Mouse (Mus musculus) lung, postnatal 4 days (tissue): ENCODE results near the gene Tmc7.
A peak's percentile ranks its signal among the peaks of the same experiment; 100 is the strongest.

Experiments
- DNase-seq, 2 experiments: peaks; one replicate each; pipeline ENCODE4 v3.0.0; 2021

Tmc7 gene

DNA sequence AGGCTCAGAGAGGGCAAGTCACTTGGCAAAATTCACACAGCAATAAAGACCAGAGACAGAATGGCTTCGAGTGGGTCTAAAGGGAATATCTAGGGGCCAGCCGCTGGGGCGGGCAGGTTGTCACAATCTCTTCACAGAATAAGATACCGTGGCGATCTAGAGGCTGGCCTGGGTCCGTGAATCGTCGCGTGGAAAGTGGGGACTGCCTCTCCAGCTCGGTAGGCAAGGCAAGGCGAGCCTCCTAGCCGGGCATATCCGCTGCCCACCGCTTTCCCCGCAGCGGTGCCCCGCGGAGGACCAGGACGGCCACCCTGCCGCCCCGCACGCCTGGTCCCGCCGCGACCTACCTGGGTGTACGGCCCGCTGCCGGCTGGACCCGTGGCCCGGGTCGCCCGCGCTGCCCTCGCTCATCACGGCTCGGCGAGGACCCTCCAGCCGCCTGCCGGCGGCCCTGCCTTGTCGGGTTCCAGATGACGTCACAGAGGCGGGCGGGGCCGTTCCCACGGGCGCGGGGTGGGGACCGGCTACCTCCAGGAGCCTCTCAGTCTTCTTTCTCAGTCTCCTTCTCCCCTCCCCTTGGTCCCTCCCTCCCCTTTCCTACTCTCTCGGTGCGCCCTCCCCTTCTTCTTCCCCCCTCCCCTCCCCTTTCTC, at the start of gene Tmc7:
Gene Tmc7, minus strand, starts transcription at position 480 of the 651 bp plus-strand sequence.
- DNase-seq, result peak; percentile 76 to 79

DNA sequence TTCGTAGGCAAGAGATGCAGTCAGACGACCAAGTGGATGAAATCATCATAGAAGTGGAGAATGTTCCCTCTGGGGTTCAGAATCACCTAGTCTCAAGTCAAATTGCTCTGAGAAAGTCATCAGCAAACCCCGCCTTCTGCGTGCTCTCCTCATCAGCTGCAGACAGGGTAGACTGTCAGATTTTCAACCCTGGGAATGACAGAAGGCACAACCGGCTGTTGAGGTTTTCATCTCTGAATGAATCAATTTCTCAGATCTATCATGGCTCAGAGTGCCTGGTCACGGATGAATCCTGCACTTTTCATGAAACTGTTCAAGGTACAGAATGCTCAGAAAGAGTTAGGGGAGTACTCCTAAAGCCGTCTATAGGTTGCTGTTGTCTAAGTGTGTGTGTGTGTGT, 49.4 kb upstream of the Tmc7 start:
- no peak for DNase-seq

DNA sequence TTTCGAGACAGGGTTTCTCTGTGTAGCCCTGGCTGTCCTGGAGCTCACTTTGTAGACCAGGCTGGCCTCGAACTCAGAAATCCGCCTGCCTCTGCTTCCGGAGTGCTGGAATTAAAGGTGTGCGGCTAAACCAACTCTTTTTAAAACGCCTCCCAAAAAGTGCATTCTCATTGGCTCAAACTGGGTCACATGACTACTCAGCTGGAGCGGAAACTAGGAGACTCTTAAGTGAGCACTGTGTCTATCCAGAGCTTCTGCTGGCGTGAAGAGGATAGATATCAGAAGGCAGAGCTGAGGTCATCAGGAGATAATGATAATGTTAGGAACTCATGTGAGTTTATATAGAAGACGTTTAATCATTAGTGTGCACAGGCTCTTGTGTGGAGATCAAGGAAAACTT, 48.6 kb upstream of the Tmc7 start:
- no peak for DNase-seq

DNA sequence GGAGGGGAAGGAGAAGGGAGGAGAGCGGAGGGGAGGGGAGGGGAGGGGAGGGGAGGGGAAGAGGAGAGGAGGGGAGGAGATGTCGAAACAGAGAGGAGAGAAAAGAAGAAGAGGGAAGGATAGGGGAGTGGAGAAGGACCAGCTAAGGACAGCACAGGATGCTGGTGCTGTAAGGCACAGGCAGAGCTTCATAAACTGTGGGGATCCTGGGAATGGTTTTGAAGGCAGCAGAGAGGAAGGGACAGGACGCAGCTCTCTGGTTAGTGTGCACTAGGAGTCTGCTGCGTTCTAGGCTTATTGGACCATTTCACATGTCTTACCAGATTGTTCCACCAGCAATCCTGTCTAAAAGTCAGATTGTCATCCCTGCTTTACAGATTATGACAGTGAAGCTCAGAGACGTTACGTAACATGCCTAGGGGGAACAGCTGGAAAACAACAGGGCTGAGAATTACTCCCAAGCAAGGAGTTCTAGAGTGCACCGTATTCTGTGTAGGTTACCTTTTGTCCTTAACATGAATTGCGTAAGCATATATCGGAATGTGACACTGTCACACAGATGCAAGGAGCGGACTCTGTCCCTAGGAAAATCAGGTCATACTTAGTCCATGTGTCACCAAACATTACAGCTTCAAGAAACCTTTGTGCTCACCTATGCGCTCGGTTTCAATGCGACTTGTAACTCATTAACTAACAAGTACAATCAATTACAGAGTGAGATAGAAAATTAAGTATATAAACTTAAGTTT, 43.2 kb upstream of the Tmc7 start:
- no peak for DNase-seq

- DNase-seq, result no peak
Measured at GRCm38 (mm10) chr7:118621094-118621493, 36.6 kb upstream of the Tmc7 start.

DNA sequence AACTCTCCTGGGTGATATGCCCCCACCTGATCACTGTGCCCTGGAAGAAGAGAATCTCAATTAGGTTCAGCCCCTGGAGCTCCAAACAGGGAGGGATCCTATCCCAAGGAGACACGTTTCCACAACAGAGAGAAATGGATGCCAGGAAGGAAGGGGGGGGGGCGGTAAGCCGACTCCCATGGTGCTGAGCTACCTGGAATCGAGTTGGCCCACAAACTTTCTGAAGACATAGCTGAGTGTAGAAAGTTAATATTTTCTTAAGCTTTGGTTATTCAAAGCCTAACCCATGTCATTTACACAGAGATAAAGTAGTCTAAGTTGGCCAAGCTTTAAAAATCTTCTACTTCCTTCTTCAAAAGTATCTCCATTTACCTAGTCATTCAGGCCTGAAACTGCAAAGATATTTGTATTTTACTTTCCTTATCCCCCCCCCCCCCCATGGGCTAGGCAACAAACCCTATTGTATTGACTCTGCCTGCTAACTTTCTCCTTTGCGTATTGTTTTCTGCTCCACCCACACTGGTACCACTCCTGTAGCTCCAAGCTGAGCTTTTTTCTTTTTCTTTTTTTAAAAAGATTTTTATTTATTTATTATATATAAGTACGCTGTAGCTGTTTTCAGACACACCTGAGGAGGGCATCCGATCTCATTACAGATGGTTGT, 35.8 kb upstream of the Tmc7 start:
- DNase-seq, result no peak

- DNase-seq, result no peak
Measured at GRCm38 (mm10) chr7:118618104-118618503, 33.6 kb upstream of the Tmc7 start.

GRCm38 (mm10) chr7:118614076-118614475, 29.5 kb upstream of the Tmc7 start:
- no peak for DNase-seq

GRCm38 (mm10) chr7:118611933-118612332, 27.4 kb upstream of the Tmc7 start:
- DNase-seq, result no peak

- DNase-seq, result no peak
Measured at GRCm38 (mm10) chr7:118611185-118611749, 26.7 kb upstream of the Tmc7 start.

- no peak for DNase-seq
Measured at GRCm38 (mm10) chr7:118610721-118611120, 26.2 kb upstream of the Tmc7 start.

DNA sequence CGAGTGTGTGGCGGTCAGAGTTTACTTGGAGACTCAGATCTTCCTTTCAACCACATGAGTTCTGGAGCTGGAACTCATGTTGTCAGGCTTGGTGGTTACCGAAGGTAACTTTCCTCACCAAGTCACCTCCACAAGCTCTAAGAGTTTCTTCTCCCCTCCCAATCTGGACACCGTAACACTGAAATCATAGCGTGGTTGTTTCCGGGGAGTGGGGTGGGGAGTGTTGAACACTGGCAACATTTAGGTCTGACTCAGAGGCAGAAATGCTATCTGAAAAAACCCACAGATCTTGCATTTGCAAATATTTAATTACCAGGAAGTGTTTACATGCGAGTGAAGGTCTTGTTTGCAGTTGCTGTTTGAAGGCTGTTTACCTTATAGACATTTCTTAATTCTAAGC, 25.3 kb upstream of the Tmc7 start:
- no peak for DNase-seq

DNA sequence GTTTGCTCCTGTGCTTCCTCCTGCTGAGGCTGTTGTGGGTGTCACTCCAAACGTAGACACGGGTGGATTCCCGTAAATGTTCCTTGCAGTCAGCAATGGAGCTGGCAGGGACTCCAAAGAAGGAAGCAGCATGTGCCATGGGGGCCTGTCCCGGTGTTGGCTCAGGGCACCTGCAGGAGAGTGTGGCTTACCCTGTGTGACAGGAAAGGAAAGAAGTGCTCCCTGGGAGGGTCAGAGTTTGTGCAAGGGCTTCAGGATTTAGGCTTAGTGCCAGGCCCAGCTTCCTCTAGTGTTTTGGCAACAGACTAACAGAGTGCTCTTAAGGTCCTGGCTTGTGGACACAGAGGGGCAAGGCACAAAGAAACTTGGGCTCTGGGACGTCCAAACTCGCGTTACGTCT, 20.3 kb upstream of the Tmc7 start:
- peak; percentile 63 to 75 for DNase-seq

DNA sequence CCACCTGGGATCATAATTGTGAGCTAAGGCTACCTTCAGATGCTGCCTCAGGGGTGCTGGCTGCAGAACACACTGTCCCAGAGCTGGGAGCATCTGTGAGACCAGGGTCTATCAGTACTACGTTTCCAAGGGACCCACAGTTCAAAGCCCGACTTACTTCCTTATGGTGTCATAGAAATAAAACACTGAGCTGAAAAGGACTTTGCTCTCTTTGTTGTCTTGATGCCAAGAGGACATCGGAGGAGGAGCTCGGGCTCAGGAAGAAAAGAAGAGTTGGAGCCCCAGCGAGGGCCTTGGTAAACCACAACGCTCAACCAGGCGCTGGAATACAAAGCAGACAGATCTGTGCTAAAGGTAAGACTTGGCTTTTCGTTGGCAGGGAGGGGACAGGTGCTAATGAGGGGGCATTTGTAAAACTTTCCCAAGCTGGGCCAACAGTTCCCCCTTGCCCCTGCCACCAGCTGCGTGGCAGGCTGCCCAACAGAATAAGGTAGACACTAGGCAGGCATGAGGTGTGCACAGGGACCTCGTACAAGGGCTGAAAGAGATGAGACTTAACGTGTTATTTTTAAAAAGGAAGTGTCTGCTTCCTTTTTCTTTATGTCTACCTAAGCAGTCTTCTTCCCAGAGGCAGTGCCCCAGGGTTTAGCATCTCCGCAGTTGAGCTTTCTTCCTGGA, 15.6 kb upstream of the Tmc7 start:
- no peak for DNase-seq

GRCm38 (mm10) chr7:118597201-118597600, 12.7 kb upstream of the Tmc7 start, which contains the start of gene Tmc5:
TSS of gene Tmc5 (plus strand) at chr7:118597297.
- DNase-seq, result no peak

DNA sequence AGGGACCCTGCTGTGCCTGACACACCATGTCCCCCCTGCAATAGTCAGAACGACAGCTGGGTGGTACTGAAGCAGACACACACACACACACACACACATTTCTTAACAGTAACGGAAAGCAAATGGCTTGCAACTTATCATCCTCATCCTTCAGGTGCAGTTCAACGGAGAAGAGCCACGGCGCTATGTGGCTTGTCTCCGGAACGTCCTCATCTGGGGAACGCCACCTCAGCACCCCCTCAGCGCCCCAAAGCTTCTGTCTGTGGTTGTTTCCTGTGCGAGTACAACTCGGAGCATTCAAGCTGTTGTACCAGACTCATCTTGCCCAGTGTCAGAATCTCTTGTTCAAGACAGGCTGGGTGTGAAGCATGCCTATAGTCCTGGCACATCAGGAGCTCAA, 11.7 kb upstream of the Tmc7 start:
- DNase-seq, result no peak

- peak; percentile 90 to 95 for DNase-seq
Measured at GRCm38 (mm10) chr7:118595228-118595627, 10.7 kb upstream of the Tmc7 start.

GRCm38 (mm10) chr7:118594611-118595010, 10.1 kb upstream of the Tmc7 start:
- no peak for DNase-seq

DNA sequence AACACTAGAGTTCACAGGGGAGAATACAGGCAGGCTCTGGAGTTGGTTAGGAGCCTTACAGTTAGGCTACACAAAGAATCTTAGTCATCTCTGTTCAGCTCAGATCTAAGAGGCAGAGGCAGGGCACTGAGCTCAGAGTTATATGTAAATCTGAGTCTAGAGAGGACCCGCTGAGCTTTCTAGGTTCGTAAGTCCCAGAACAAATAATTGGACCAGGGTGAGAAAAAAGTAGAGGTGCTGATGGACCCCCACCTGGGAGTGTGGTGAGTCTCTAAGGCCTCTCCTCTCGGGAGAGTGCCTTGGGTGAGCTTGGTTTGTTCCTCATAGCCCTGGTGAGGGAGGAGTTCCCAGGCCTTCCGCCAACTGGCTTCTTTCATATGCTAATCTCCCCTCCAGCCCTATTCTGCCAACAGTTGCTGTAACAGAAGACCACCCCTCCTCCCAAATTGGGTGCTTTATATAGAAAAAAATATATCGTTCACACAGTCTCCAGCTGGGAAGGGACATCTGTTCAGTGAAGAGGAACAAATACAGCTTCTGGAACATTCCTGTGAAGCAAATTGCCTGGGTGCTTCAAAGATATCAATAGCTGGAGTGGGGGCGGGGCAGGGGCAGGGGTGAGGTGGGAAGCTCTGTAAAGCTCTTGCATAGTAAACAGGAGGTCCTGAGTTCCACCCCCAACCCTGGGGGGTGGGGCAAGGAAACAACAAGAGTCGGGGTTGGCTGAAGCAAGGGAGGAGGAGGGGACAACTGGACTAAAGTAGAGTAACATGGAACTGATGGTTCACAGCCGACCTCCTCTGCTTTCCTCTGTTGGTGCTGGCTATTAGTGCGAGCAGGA, 9.3 kb upstream of the Tmc7 start:
- peak; percentile 36 to 76 for DNase-seq

DNA sequence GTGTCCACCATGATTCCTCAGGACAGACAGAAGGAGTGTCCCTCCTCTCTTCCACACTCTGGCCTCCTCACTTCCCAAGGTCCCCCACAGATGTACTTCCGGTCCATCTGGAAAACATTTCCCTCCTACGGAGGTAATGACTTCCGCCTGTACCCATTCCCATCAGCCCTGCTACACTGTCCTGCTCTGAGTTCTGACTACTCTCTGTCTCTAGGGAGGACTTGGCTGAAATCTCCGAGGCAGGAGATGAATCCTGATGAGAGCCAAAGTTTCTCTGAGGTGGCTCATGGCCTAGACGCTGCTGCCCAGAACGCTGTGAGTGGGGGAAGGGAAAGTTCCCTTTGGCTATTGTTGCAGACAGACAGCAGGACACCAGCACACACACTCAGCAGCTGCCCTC, 7.6 kb upstream of the Tmc7 start:
- DNase-seq, result no peak

DNA sequence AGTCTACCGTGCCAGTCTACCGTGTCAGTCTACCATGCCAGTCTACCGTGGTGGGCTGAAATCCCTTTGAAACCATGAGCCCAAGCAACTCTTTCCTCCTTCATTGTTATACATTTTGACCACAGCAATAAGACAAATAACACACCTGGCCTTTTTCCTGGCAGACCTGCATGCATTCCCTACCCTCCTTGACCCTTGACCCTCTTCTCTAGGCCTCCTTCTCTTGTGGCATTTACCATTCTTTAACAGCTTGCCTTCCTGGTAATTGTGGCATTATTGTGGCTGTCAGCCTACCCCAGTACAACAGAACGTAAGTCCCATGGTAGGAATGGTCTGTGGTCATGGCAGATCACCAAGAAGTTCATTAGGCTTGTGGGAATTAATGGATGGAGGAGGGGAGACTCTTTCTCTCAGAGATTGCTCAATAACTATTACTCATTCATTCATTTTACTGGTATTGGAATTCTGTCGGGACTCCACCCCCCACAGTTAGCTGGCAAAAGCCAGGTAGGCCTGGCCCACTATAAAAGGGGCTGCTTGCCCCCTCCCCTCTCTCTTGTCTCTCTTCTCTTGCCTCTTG, 6.3 kb upstream of the Tmc7 start:
- DNase-seq, result no peak

GRCm38 (mm10) chr7:118585856-118586255, 1.3 kb upstream of the Tmc7 start:
- DNase-seq, result no peak
